Mouse (Mus musculus) spleen, adult 2 months (tissue): ENCODE results near the gene Spred1.

ENCODE experiments used
- CTCF ChIP-seq: fragments of 200-500 bp; IDR thresholded peaks from 2 replicates; pipeline ENCODE4 v1.5.1; 2011; ENCODE audit warnings: mild to moderate bottlenecking, inconsistent platforms; ENCODE audit not compliant: insufficient read depth, insufficient read length, insufficient replicate concordance; ENCODE audit errors: extremely low read depth
- POLR2A ChIP-seq: fragments of 200-500 bp; IDR thresholded peaks from 2 replicates; pipeline ENCODE4 v1.6.1; 2011; ENCODE audit warnings: low read depth, low read length, inconsistent platforms

DNA sequence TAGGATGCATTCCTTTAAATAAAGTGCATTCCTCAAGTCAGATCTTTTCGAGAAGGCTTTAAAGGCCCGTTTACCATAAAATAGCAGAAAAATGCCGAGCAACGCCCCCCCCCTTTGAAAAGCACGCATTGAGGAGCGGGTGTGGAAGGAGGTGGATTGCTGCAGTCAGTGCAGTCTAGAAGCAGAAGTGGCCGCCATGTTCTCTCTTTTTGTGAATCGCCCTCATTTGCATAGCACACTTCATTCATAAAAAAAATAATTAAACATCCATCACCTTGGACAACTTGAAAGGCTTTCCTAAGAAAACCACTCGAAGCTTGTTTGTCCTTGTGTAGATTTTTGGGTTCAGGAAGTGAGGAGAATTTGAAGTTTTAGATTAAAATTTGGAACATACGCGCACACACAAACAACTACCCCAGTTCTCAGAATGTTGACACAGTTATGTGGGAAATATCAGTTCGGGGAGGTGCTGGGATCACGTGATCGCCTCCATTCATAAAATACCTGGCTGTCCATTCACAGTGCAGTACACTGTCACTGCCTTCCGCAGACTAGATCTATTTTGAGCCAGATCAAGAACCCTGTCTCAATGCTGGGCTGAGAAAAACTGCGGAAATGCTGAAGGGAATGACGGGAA, 1.6 kb downstream of the Spred1 start:
- no peak for TF ChIP-seq CTCF
- TF ChIP-seq POLR2A: no peak
